ENCODE assay signal across 8 mouse cellular contexts in genomic region chr6:83572671-83573070, GRCm38 (mm10). TPM values are rescaled to one million over a fixed set of nuclear protein-coding genes. Genes with fewer than 3 reads are reported as not detected.
DNase-seq lines count a peak whose midpoint lies in the region; ATAC-seq lines count a peak whose summit lies in the region.

Gene Stambp, minus strand, starts transcription at chr6:83572729.

- peak within 1 kb of the TSS; percentile 92 for H3K4me3 ChIP-seq in heart, embryonic 12.5 days
- H3K4me3 ChIP-seq in midbrain, embryonic 12.5 days: peak within 1 kb of the TSS; percentile 79

- H3K9ac ChIP-seq in heart, embryonic 12.5 days: peak within 1 kb of the TSS; percentile 87
- peak within 1 kb of the TSS; percentile 86 for H3K9ac ChIP-seq in midbrain, embryonic 12.5 days (replicated peaks)

- peaks cover 20% of the 10 kb centered on the region for H3K4me1 ChIP-seq in heart, embryonic 12.5 days (replicated peaks)
- peaks cover 13% of the 10 kb centered on the region for H3K4me1 ChIP-seq in midbrain, embryonic 12.5 days

- H3K27me3 ChIP-seq in heart, embryonic 12.5 days (replicated peaks): 0 out of 2 replicates have a peak, but pooled peaks cover 3% of the 10 kb centered on the region
- H3K27me3 ChIP-seq in midbrain, embryonic 12.5 days: peaks cover 12% of the 10 kb centered on the region

- peak; percentile 26 for DNase-seq in embryo, embryonic 10 days (ENCODE audit: low spot score)
- no peak for DNase-seq in embryo, embryonic 10.5 days (ENCODE audit: low spot score)
- DNase-seq in urinary bladder, adult 2 months (ENCODE audit: low spot score): no peak
- no peak for DNase-seq in urinary bladder, postnatal 25 days (ENCODE audit: low spot score)
- DNase-seq in layer of hippocampus, postnatal 36 days: peak; percentile 7 to 28
- DNase-seq in Muller cell, postnatal 12 days (ENCODE audit: inconsistent ontology term): no peak

- no peaks in the 10 kb centered on the region for H3K9me3 ChIP-seq in heart, embryonic 12.5 days (replicated peaks)
- no peaks in the 10 kb centered on the region for H3K9me3 ChIP-seq in midbrain, embryonic 12.5 days

- peak within 1 kb of the TSS; percentile 88 for H3K4me2 ChIP-seq in heart, embryonic 12.5 days
- H3K4me2 ChIP-seq in midbrain, embryonic 12.5 days (replicated peaks): peak within 1 kb of the TSS; percentile 83

- peaks cover 11% of the 10 kb centered on the region for H3K36me3 ChIP-seq in heart, embryonic 12.5 days
- H3K36me3 ChIP-seq in midbrain, embryonic 12.5 days: peaks cover 11% of the 10 kb centered on the region

- peak within 1 kb of the TSS; percentile 70 for H3K27ac ChIP-seq in heart, embryonic 12.5 days (ENCODE audit: poor library complexity, severe bottlenecking)
- peak within 1 kb of the TSS; percentile 73 for H3K27ac ChIP-seq in midbrain, embryonic 12.5 days (replicated peaks)

- ATAC-seq in heart, embryonic 12.5 days (ENCODE audit: insufficient number of reproducible peaks, low FRiP score): peak; percentile 46
- peak; percentile 81 for ATAC-seq in midbrain, embryonic 12.5 days (ENCODE audit: low FRiP score, low read depth)

- 0% methylated on average over 8 of the region's 11 CpGs for WGBS in heart, embryonic 12.5 days
- WGBS in midbrain, embryonic 12.5 days: 0% methylated on average over 5 of the region's 11 CpGs

RNA-seq across cellular contexts. Expression of gene Stambp, which starts in this region (rescaled TPM):
- 27.6 and 28.4 TPM in 2 replicates for polyA plus RNA-seq in urinary bladder, adult 2 months (2012; rRNA removed)
- polyA plus RNA-seq in heart, embryonic 12.5 days (2016; fragmentation: Nextera tagmentation; extraction: Ambion mirVana): 24.4 and 25.8 TPM in 2 replicates
- 10 to 100 TPM; 34.3 to 34.7 TPM for total RNA-seq in layer of hippocampus, postnatal 36 days (2021)
- 31.6 and 31.9 TPM in 2 replicates for polyA plus RNA-seq in midbrain, embryonic 12.5 days (2016; fragmentation: Nextera tagmentation; extraction: Ambion mirVana)

Comparison
In these comparisons a context has a peak if more than half of its experiments do, and no peak if none do; other contexts are left out.
1. DNase-seq: peak in embryo, embryonic 10 days (single experiment) and layer of hippocampus, postnatal 36 days (2 of 2); none in embryo, embryonic 10.5 days (single experiment), urinary bladder, adult 2 months (single experiment), urinary bladder, postnatal 25 days (single experiment) and Muller cell, postnatal 12 days (single experiment).